Mouse (Mus musculus) erythroblast, adult 5-6 weeks (primary cell): ENCODE results near the gene Dnajb8. TPM values are rescaled to one million over a fixed set of nuclear protein-coding genes. Genes with fewer than 3 reads are reported as not detected.

ENCODE experiments used
- ATAC-seq: replicated peaks from 2 replicates; pipeline ENCODE4 v1.8.0; 2016; ENCODE audit warnings: moderate number of reproducible peaks, mild to moderate bottlenecking, moderate TSS enrichment, inconsistent platforms; ENCODE audit not compliant: poor library complexity, low FRiP score, severe bottlenecking
- total RNA-seq, 2 experiments: library from RNA; stranded (forward) in 1 of 2; stranded (reverse) in 1 of 2; fragments of 150-400 nt in 1 of 2; fragments of 200-764, 138-1000 nt in 1 of 2; gene quantifications; 2 replicates each; pipeline versions ENCODE4 v1.2.3 to v1.2.4; 2015 to 2017; ENCODE audit warnings: low replicate concordance in 2 of 2

The Dnajb8 gene
- total RNA-seq, 2 experiments from 2014 or later = not detected

- ATAC-seq = no peak
Observed at GRCm38 (mm10) chr6:88198070-88198940, 23.8 kb upstream of the Dnajb8 start.

- no peak for ATAC-seq
Observed at GRCm38 (mm10) chr6:88199001-88199717, 22.9 kb upstream of the Dnajb8 start.

GRCm38 (mm10) chr6:88199718-88200692, 22.1 kb upstream of the Dnajb8 start:
- ATAC-seq = no peak

- ATAC-seq = no peak
Observed at GRCm38 (mm10) chr6:88200693-88201609, 21.1 kb upstream of the Dnajb8 start.

DNA sequence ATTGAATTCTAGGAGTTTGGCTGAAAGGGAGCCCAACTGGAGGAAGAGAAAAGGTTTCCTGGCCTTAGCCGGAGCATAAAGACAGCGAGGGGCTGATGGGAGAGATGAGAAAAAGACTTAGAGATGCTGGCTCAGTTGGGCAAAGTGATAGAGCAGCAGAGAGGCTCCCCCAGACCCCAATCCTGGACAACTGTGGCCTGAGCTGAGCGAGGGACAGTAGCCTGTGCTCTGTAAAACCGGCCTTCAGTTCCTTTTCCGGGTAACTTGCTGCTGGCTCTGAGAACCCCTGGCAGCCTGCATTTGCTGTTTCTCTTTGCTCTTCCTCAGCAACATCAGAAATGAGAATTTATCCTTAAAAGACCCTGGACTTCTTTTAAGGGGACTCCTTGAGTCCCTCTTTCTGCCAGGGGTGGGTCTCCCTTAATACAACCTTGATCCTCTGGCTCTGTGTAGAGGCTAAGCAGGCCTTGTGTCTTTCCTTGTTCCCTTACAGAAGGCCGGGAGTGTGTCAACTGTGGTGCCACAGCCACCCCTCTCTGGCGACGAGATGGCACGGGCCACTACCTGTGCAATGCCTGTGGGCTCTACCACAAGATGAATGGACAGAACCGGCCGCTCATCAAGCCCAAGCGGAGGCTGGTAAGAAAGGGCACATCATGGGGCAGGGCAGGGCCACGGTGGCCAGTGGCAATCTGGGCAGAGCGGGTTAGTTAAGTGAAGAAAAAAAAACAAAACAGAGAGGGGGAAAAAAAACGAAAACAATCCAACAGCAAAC, 20.0 kb upstream of the Dnajb8 start:
- ATAC-seq = no peak

GRCm38 (mm10) chr6:88202921-88203690, 19.0 kb upstream of the Dnajb8 start:
- ATAC-seq = no peak

DNA sequence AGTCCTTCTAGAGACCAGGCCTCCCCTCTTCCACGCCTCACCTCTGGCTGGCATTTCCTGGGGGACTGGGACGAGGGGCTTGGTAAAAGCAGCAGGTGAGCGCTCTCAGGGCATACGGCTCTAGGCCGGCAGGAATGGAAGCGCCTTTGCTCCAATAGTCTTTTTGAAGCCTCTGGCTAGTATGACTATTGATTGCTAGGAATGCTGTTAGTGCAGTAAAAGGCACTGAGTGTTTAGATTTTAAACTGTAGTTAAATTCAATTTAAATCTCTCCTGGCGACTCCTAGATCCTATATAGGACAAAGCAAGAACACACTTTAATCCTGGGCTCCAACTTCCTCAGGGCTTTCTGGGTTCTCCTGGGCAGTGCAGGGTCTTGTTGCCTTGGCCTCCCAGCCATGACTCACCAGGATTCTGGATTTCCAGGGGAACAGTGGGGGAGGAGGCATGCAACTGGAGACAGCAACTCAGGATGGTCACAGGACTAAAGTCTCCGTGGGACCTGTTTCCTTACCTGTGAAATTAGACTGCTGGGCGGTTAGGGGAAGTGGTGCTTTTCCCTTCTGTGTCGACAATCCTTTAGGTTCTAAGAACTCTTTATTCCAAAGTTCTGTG, 18.2 kb upstream of the Dnajb8 start:
- ATAC-seq = no peak

DNA sequence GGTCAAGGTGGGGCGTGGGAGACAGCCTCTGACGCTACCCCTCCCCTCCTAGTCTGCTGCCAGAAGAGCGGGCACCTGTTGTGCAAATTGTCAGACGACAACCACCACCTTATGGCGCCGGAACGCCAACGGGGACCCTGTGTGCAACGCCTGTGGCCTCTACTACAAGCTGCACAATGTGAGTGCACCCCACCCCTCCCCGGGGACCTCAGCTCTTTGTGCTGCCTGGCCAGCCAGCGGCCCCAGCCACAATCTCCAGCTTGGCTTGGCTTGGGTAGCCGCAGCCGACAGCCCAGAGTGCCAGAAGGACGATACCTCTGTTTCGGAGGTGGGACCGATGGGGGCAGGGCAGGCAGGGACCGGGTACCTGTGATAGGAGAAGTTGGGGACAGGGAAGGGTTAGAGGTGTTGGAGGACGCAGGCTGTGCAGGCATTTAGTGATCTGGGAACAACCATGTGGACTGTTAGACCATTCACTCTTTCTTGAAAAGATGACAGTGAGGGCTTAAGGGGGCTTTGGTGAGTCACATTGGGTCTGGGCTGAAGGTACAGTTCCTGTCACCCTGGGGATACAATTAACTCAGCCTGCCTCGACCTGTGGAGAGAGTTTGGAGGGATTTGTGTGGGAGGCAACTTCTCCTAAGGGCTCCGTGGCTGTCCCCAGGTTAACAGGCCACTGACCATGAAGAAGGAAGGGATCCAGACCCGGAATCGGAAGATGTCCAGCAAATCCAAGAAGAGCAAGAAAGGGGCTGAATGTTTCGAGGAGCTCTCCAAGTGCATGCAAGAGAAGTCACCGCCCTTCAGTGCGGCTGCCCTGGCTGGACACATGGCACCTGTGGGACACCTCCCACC, 17.3 kb upstream of the Dnajb8 start:
- no peak for ATAC-seq

DNA sequence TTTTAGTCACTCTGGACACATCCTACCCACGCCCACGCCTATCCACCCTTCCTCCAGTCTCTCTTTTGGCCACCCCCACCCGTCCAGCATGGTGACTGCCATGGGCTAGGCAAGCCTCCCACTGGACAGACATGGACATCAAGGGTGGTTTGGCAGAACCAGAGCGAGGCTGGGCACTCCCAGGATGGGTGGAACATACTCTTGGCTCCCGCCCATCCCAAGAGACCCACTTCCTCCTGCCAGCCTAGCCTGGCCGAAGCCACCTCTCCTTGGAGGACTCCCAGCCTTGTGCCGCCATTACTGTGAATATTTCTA, 16.7 kb upstream of the Dnajb8 start:
- no peak for ATAC-seq

GRCm38 (mm10) chr6:88205937-88206336, 16.1 kb upstream of the Dnajb8 start:
- no peak for ATAC-seq

GRCm38 (mm10) chr6:88206566-88206965, 15.5 kb upstream of the Dnajb8 start:
- ATAC-seq = no peak

- no peak for ATAC-seq
Observed at GRCm38 (mm10) chr6:88207403-88208033, 14.6 kb upstream of the Dnajb8 start.

GRCm38 (mm10) chr6:88208321-88208720, 13.7 kb upstream of the Dnajb8 start:
- no peak for ATAC-seq

DNA sequence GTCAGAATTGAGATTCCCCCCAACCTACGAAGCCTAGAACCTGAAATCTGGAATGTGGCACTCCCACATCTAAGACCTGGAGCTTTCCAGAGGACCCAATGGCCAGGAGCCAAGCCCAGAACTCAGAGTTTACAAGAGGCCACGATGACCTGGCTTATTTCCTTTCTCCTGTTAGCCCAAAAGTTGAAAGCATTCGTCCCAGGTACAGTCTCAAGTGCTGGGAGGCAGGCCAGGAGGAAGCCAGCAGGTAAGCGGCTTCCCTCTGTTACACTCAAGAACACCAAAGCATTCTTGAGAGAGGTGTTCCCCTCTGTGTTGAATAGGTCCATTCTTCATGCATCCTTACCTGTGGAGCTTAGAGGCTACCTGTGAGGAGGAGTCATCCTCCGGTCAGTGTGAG, 12.6 kb upstream of the Dnajb8 start:
- no peak for ATAC-seq

GRCm38 (mm10) chr6:88210182-88210581, 11.9 kb upstream of the Dnajb8 start:
- no peak for ATAC-seq

GRCm38 (mm10) chr6:88215797-88216196, 6.3 kb upstream of the Dnajb8 start:
- no peak for ATAC-seq
